Mouse (Mus musculus) c-Kit-positive CD71-negative TER-119-negative erythroid progenitor cells, embryonic 14.5 days (primary cell): Measurements from ENCODE around the gene Rnf217.

Source experiments
- DNase-seq: peaks from one replicate; pipeline ENCODE4 v3.0.0-alpha.2; 2013; ENCODE audit warnings: low read depth

The Rnf217 gene

GRCm38 (mm10) chr10:31553302-31553701 lies 55.7 kb downstream of the Rnf217 start:
- DNase-seq: no peak

- no peak for DNase-seq
Measured at GRCm38 (mm10) chr10:31551850-31552249, 57.1 kb downstream of the Rnf217 start.

- no peak for DNase-seq
Measured at GRCm38 (mm10) chr10:31551362-31551761, 57.6 kb downstream of the Rnf217 start.

- DNase-seq: no peak
Measured at GRCm38 (mm10) chr10:31547156-31547555, 61.8 kb downstream of the Rnf217 start.

- no peak for DNase-seq
Measured at GRCm38 (mm10) chr10:31544149-31544942, 64.6 kb downstream of the Rnf217 start.

GRCm38 (mm10) chr10:31540518-31540917 lies 68.5 kb downstream of the Rnf217 start:
- no peak for DNase-seq

GRCm38 (mm10) chr10:31539351-31539750 lies 69.6 kb downstream of the Rnf217 start:
- no peak for DNase-seq

- DNase-seq: no peak
Measured at GRCm38 (mm10) chr10:31538721-31539120, 70.3 kb downstream of the Rnf217 start.

GRCm38 (mm10) chr10:31538243-31538642 lies 70.7 kb downstream of the Rnf217 start:
- DNase-seq: no peak

- no peak for DNase-seq
Measured at GRCm38 (mm10) chr10:31537213-31537612, 71.8 kb downstream of the Rnf217 start.

GRCm38 (mm10) chr10:31535046-31535445 lies 73.9 kb downstream of the Rnf217 start:
- no peak for DNase-seq

- no peak for DNase-seq
Measured at GRCm38 (mm10) chr10:31533270-31533826, 75.6 kb downstream of the Rnf217 start.

GRCm38 (mm10) chr10:31532782-31533181 lies 76.2 kb downstream of the Rnf217 start:
- no peak for DNase-seq

GRCm38 (mm10) chr10:31528297-31528984 lies 80.5 kb downstream of the Rnf217 start:
- DNase-seq: no peak

- no peak for DNase-seq
Measured at GRCm38 (mm10) chr10:31525705-31526104, 83.3 kb downstream of the Rnf217 start.

GRCm38 (mm10) chr10:31519420-31519819 lies 89.6 kb downstream of the Rnf217 start:
- peak; percentile 36 for DNase-seq

- DNase-seq: no peak
Measured at GRCm38 (mm10) chr10:31518210-31518609, 90.8 kb downstream of the Rnf217 start.

- no peak for DNase-seq
Measured at GRCm38 (mm10) chr10:31517192-31517591, 91.8 kb downstream of the Rnf217 start.

- no peak for DNase-seq
Measured at GRCm38 (mm10) chr10:31515897-31516296, 93.1 kb downstream of the Rnf217 start.

GRCm38 (mm10) chr10:31504134-31504551 lies 104.8 kb downstream of the Rnf217 start:
- no peak for DNase-seq

- DNase-seq: no peak
Measured at GRCm38 (mm10) chr10:31503542-31504133, 105.3 kb downstream of the Rnf217 start.

- no peak for DNase-seq
Measured at GRCm38 (mm10) chr10:31501644-31502043, 107.3 kb downstream of the Rnf217 start.

GRCm38 (mm10) chr10:31496931-31497330 lies 112.1 kb downstream of the Rnf217 start:
- DNase-seq: no peak
